Mouse (Mus musculus) lung, adult 18-20 months (tissue): ENCODE results near the gene Fadd.

Experiments used
- DNase-seq, 2 experiments: peaks; one replicate each; pipeline ENCODE4 v3.0.0; 2022; ENCODE audit warnings: mixed read lengths in 2 of 2

Gene Fadd

DNA sequence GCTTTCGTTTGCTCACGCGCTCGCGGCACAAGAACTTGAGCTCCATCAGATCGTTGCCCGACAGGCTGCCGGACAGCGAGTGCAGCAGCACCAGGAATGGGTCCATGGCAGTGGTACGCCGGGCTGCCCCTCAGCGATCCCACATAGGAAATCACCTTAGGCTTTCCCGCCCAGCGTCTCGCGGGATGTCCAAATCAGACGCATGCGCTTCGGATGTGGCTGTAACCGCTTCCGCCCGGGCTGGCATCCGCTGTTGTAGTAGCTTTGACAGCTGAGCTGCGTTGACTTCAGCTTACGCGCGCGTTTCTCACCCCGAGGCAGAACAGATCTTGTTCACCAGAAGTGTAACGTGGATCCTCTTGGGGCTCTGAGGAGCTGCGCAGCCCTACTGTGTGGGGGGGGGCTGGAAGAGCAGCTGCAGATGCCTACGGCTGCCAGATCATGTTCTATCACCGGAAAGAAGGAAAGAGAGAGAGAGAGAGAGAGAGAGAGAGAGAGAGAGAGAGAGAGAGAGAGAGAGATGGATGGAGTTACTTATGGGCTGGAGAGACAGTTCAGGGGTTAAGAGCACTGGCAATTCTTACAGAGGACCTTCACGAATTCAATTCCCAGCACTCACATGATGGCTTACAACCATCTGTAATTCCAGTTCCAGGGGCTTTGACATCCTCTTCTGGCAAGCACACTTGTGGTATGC is at the start of gene Fadd:
Fadd (minus strand) TSS at position 180 of the 697 bp plus-strand sequence.
- DNase-seq: peak; percentile 95 to 96

DNA sequence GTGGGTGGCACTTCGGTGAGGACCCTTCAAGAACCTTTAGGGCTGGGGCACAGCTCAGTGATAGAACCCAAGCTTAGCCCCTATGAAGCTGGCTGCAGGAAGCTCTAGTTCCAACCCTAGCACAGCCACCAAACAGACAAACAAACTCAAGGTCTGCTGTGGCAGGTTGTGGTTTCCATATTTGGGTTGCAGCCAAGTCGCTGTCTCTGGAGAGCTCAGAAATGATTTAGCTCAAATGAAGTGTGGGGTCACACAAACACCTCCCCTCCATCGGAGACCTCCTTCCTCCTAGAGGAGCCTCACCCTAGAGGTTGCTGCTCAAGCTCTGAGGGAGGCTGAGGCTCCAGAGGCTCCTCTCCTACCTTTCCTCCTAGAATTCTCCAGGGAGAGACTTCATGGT is 48.4 kb upstream of the Fadd start:
- no peak for DNase-seq

DNA sequence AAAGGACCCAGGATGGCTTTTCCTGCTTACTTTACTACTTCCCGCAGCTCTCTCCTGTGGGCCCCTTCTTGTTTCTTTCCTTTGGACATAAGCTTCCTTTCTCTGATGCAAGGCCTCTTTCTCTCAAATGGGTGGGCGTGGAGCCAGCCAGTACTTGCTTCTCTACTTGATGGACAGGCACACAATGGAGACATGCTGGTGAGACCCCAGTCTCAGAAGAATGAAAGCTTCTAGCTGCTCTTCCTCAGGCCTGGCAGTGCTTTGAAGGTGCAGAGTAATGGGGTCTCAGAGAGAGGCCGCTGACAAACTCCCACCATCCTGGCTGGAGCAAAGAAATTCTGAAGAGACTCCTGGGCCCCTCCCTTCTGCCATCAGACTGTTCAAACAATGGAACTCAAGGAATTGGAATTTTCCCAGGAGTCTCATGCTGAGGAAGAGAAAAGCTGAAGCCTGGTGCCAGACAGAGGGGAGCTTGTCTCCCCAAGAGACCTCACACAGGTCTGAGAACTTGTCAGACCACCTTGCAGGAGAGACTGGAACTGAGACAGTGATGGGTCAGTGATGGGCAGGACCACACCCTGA is 46.2 kb upstream of the Fadd start:
- DNase-seq: no peak

DNA sequence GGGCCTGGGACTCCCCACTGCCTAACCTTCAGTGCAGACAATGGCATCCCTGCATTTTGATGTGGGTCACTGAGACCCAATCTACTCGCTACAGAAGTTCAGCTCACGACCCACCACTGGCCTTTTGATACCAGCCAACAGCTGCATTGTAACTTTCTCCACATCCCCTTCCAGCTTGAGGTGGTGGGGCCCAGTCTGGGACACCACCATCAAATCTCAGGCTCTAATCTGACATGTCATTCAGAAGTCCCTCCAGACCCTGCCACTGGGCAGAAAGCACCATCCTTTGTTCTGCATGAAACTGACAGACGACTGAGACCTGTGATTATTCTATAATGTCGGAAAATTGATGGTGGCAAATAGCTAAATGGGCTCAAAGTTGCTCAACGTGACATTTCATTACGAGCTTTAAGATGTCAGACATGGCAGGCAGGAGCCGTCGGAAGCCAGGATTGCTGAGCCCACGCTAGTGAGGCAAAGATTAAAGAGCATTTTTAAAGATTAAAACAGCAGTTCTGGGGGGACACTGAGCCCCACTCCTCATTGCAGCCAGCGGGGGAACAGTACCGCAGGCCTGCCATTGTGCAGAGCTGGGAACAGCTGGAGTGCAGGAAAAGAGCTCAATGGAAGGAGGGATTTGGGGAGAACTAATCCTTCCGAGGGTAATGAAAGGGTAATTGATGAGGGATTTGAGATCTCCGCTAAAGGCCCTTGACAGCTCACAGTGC is 45.5 kb upstream of the Fadd start:
- no peak for DNase-seq

DNA sequence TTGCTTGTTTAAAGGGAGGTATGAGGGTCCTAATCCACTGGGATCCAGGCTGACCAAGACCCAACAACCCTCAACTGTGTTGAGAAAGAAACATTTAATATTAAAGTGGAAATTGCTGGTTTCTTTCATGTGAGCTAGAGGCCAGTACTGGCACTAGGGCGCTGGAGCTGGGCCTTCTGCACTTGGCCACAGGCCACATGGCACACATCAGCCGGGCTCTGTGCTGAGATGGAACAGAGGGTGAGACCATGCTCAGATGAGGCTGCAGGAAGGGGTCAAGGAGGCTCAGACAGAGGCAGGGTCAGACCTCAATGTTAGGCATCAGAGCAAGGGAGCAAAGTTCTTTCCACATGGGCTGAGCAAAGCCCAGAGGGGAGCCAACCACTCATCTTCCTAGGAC is 43.8 kb upstream of the Fadd start:
- no peak for DNase-seq

DNA sequence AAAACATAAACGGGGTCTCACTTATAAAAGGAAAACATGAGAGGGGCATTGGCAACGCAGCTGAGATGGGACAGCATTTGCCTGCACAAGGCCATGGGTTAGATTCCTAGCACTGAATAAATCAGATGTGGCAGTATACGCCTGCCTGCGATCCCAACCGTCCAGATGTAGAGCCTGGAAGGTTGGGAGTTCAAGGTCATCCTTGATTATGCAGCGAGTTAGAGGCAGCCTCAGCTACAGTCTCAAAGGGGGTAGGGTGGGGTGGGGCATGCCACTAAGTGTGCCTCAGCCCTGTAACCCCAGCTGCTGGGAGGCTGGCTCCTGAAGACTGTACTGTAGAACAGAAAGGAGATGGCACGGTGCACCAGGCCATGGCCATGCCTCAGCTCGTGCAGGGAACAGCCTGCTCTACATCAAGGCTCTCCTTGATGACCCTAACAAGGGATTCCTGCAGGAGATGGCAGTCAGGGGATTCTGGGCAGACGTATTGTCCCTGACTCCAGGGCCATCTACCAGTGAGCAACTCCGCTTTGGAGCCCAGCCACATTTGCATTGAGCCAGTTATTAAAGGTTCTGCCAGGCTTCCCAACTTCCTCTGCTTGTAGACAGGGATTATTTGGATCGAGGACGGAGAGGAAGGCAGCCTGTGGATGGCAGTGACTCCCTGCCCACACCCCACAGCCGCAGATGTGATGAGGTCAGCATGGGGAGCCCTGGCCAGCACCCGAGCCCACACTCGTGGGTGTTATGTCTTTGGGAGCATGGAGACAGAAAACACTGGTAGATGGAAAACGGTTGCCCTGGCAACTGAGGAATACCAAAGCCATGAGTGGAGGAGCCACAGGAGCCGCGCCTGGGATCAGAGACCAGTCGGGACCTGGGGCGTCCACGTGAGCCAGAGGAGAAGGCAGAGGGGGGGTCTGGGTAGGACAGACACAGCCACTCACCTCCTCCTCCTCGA is 38.7 kb upstream of the Fadd start:
- peak; percentile 35 to 46 for DNase-seq

DNA sequence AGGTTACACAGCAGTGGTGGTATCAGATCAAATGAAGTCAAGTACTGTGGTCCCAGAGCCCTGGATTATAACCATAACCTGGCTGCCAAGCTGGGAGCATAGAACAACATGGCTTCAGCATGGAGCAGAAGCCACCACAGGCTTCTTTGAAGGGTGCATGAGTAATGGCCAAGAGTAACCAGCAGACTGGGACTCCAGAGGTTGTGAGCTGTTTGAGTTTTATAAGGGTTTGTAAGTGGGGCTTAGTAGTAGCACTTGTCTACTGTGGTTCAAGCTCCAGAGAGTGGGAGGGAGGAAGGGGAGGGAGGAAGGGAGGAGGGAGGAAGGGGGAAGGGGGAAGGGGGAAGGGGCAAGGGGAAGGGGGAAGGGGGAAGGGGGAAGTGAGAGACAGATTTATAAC is 38.1 kb upstream of the Fadd start:
- DNase-seq: no peak

DNA sequence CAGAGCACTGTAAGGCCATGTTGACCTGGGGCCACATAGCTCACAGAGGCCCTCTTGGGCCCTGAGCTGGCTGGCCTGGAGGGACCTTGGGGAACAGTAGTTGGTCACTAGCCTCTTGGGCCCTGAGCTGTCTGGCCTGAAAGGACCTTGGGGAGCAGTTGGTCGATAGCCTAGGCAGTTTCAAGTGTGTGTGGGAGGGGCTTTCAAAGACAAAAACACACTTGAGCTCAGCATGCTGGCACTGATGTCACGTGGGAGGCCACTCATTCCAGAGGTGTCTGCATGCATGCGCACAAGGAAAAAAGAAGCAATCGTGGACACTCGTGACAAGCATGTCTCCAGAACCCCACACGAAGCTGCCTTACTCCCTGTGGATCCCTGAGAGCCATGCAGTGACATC is 33.1 kb upstream of the Fadd start:
- peak; percentile 85 to 90 for DNase-seq

DNA sequence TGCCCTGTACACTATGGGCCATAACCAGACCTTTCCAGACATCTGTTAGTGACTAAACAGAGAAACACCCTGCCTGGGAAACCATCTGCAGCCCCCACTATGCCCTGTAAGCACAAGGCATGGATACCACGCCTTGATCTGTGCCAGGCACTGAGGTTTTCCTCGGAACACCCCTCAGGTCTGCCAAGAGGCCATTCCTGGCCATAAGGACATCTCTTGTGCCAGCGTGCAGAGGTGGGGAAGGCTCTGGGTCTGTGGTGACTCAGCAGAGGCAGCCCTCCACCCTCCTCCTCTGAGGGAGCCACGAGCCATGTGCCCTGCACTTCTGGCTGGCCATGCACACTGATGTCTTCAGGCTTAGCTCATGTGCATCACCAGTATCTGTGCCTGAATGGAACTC is 30.6 kb upstream of the Fadd start:
- DNase-seq: peak; percentile 40 to 56

DNA sequence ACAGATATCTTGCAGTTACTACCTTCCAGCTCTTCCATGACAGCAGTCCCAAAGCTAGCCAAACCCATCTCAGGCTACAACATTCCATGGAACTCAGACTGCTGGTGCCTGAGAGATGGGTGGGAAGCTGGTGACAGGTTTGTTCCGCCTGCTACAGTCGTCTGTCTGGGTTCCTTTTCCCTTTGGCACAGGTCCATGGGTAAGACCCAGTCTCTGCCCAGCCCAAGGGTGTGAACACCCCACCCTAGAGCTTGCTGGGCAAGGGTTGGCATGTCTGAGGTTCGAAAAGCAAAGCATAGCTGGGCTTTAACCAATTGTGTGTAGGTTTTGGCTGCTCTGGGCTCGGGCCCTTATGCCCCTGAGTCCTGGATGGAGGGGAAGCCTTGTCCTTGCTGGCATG is 30.1 kb upstream of the Fadd start:
- no peak for DNase-seq

DNA sequence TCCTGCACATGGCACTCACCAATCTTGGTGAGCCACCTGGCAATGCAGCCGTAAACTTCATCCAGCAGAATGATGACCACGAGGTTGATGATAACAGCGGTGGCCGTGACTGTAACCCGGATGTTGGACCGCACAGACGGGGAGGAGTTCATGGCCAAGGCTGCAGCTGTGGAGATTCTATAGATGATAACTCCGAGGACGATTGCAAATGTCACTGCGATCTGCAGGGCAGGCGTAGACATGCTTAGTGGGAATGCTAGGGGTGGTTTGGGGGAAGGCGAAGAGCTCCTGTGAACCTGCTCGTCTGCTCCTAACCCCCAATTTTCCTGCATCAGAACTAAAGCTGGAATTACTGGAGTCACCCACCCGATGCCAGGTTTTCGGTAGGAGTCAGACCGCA is 29.3 kb upstream of the Fadd start:
- no peak for DNase-seq

DNA sequence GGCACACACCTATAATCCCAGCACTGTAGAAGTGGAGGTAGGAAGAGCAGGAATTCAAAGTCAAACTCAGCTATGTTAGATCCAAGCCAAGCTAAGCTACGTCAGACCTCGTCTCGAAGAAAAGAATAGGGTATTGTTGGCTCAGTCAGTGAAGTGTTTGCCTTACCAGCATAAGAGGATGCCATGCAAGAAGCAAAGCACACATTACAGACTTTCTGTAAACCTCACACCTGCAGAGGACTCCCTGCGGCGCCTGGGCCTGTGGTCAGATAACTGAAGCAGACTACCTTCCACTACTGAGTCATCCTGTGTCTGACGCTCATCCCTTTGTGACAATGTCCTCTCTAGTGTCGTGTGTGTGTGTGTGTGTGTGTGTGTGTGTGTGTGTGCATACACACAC is 27.3 kb upstream of the Fadd start:
- DNase-seq: peak; percentile 70 to 84

DNA sequence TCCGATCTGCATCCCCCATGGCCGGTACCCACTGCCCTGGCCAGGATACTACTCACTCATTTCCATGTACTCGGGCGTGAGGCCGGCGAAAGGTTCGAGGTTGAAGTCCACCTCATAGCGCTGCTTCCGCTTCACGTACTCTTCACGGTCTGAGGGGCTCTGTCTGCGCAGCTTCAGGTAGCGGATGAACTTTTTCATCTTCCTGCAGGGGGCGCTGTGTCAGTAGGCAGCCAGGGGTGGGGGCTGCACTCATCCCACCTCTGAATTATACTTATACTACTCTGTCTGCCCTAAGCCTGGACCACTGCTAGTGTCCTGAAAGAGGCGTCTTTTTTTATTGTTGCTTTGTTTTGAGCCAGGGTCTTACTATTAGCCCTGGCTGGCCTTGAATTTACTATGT is 25.6 kb upstream of the Fadd start:
- no peak for DNase-seq

DNA sequence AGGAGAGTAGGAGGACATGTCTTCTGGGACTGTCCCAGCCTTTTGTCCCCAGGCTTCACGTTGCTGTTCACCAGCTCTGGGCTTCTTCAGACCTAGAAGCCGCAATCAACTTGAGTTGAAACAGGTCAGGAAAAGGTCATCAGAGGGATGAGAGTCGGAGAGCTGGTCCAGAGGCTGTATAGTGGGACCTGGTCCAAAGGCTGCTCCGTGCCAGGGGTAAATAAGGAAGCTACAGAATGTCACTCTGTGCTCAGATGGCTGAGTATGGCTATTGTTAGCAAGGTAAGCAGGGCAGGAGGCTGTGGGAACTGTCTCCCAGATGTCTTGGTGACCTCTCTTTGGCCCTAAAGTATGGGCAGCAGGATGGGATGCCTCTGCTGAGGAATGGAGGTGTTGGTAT is 22.5 kb upstream of the Fadd start:
- peak; percentile 50 to 63 for DNase-seq

DNA sequence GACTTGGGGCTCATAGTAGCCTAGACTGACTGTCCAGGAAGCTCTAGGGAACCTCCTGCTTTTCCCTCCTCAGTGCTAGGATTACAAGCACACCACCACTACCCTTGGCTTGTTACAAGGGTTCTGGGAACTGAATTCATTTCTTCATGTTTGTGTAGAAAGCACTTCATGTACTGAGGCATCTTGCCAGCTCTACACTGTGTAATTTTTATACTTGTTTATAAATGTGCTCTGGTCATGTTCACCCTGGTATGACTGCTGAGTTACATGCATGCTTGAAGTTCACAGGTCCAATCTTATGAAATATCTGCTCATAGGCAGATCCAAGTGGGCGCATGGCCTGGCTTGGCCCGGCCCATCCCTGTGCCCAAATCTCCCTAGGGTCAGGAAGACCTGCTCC is 22.0 kb upstream of the Fadd start:
- peak in 1 of 2 experiments; percentile 66 for DNase-seq

DNA sequence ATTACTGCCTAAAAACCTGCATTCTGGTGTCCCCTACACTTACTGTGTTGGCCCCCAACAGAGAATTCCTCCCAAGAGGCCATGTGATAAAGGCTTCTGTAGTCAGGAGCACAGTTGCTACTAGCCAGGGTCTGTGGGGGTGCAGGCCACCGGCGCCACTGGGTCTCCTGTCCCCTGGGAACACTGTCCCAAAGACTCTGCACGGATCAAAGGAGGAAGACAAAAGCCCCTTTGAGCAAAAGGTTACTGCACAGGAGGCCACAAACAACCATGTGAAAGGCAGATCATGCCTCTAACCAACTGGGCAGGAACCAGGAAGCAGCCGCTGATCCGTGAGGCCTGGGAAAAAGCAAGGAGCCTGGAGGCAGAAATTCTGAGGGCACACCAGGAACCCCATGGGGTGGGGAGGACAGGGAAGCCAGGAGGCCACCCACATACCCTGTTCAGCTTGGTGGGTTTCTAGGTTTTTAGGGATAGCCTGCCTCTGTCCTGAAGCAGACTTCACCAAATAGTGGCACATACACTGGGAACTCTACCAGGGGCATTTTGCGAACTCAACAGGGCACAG is 18.2 kb upstream of the Fadd start:
- DNase-seq: no peak

DNA sequence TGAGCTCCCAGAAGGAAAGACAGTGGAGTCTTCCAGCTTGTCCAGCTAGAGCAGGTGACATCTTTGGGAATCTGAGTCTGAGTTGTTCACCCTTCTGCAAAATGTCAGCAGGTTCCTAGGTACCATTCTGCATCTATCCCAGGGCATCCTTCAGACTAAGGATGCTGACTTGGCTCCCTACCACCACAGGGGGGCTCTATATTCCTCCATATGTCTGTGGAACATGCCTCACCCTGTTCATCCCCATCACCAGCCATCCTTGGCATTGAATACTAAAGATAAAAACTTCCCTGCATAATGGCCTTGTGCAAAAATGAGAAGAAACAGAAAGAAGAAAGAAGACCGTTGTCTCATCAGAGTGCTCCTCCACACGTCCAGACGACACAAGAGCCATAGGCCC is 7.2 kb upstream of the Fadd start:
- DNase-seq: no peak

DNA sequence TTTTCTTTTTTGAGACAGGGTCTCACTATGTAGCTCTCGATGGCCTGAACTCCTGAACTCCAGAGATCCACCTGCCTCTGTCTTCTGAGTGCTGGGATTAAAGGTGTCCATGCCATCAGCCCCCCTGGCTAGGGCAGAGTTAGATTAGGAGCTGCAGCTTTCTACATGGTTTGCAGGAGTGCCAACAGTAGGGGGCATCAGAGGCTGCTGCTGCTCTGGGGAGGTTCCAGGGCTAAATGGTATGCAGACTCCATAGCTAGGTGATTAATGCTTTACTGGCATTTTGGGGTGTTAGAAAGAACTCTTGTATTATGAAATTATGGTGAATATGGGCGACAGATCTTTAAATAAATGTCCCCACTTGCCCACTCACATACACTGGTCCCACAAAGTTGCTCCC is 5.0 kb upstream of the Fadd start:
- peak; percentile 38 to 54 for DNase-seq

DNA sequence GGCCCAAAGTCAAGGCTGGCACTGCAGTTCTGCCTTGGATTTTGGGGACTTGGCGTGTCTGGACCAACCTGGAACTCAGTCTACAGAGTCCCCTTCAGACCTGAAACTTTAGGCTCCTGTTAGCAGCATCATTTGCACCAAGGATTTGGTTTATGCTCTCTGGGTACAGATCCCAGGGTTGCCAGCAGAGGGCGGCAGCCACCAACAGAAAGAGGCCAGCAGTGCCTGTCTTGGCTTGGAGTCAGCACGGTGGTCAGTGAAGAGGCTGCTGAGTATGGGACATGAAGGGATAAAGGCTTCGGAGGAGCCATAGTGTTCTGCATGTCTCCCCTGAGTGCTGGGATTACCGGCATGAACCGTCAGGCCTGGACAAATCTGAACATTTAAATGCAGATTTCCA is 3.4 kb upstream of the Fadd start:
- DNase-seq: peak; percentile 55 to 58

DNA sequence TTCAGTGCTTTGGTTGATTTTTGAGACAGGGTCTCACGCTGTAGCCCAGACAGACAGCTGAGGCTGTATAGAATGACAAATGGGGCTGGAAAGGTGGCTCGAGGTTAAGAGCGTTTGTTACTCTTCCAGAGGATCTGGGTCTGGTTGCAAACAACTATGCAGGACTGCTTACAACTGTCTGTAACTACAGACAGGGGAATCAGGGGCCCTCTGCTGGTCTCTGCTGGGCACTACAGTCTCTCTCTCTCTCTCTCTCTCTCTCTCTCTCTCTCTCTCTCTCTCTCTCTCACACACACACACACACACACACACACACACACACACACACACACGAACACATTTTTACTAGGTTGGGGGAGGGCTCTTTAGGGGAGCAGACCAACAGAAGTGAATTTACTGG is 1.4 kb upstream of the Fadd start:
- DNase-seq: peak; percentile 25 to 34

DNA sequence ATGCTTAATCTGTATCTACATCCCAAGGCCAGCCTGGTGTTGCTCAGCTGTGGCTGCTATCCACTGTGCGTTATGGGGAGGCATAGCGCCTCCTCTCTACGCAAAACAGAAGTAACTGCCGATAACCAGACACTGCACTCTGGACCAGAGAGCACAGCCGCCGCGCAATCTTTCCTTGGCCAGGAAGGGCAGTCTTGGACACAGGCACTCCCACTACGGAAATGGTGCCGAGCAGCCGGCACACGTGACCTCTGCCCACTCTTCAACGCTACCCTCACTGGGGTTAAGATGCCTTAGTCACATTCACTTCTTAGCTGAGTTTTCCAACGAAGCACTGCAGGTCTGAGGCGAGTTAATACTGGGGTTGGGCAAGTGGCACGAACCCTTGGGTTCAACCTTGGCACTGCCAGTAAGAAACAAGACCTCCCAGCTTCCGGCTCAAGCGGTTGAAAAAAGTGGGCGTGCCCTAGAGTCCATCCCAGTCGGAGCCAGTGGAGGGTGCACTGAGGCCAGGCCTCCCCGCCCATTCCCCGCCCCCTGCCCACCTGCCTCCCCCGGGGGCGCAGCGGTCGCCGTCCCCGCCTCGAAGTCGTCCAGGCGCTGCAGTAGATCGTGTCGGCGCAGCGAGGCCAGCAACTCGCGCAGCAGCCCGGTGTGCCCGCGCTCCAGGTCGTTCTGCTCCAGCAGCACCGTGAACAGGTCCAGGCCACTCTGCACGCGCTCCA is 542 bp downstream of the Fadd start:
- peak; percentile 89 to 91 for DNase-seq

DNA sequence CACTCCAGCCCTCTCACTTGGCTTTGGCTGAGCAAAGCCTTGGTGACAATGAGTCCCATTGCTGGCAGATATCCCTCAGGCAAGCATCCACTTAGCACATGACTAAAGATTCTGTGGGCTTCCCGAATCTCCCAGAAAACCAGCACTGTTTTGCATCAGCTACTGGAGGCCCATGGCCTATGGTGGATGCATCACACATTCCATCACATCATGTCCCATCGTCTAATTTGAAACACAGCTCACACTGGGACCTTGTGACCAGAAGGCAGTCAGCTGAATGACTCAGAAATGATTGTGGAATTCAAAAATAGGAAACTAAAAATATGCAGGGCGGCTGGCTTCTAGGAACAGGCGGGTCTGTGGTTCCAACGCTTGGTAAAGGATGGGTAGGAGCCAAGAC is 4.4 kb downstream of the Fadd start:
- DNase-seq: no peak
